Mouse (Mus musculus): ENCODE measurements around the gene Cobll1. TPM values are rescaled to one million over a fixed set of nuclear protein-coding genes. Genes with fewer than 3 reads are reported as not detected.

Gene Cobll1
- polyA plus RNA-seq, 1 experiment = 10.7 TPM

DNA sequence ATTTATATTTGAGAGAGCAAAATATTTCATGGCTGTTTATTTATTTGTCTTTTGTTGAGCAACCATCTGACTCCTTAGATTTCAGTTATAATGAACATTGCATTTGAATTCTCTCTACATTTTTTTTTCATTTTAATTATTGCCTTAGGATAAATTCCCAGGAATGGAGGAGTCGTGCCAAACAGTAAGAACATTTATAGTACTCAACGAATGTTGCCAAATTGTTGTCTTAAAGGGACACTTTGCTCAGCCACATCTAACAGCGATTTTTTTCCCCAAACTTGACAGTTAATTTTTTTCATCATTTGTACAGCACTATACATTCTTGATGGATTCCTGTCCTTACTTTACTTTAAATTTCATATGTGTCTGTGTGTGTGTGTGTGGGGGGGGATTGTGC, 167.0 kb downstream of the Cobll1 start:
- TF ChIP-seq CTCF (IDR thresholded peaks at IDR 0.05; ENCODE audit: borderline replicate concordance, insufficient read depth, low read depth, low read length) (no peak), POLR2A (IDR thresholded peaks at IDR 0.05; ENCODE audit: borderline replicate concordance, insufficient read depth, low read length) (no peak)
- H3K27me3 ChIP-seq (ENCODE audit: control insufficient read depth, insufficient read depth, low read length) = no peaks in the 10 kb centered on the region
- WGBS = 59% methylated on average over 3 of the region's 3 CpGs
- H3K27ac ChIP-seq (ENCODE audit: insufficient read depth, low read length) = no peak overlapping the region
- no peaks in the 10 kb centered on the region for H3K4me1 ChIP-seq (ENCODE audit: control insufficient read depth, insufficient read depth, low read length)
- H3K4me3 ChIP-seq (replicated peaks; ENCODE audit: insufficient read depth, low read depth, low read length) = no peak overlapping the region
- DNase-seq = no peak

DNA sequence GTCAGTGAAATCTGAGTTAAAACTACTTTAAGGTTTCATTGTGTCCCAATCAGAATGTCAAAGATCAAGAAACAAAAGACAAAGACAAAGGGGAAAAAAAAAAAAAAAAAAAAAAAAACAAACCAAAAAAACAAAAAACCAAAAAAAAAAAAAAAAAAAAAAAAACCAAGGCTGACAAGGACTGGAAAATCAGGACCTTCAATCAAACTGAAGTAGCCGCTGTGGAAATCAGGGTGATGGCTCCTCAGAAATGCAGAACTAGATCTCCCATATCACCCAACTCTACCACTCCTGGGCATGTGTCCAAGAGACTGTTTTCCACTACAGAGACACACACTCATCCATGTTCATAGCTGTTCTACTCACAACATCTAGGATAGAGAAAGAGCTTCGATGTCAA, 185.4 kb downstream of the Cobll1 start:
- WGBS = 86% methylated on average over 2 of the region's 2 CpGs
- TF ChIP-seq POLR2A (IDR thresholded peaks at IDR 0.05; ENCODE audit: borderline replicate concordance, insufficient read depth, low read length) = no peak
- TF ChIP-seq CTCF (IDR thresholded peaks at IDR 0.05; ENCODE audit: borderline replicate concordance, insufficient read depth, low read depth, low read length) = no peak
- Histone ChIP-seq H3K4me1 (ENCODE audit: control insufficient read depth, insufficient read depth, low read length) (0 out of 2 replicates have a peak, but pooled peaks cover 3% of the 10 kb centered on the region), H3K27ac (ENCODE audit: insufficient read depth, low read length) (no peak overlapping the region), H3K27me3 (ENCODE audit: control insufficient read depth, insufficient read depth, low read length) (no peaks in the 10 kb centered on the region), H3K4me3 (replicated peaks; ENCODE audit: insufficient read depth, low read depth, low read length) (no peak overlapping the region)
- DNase-seq = no peak

- Histone ChIP-seq H3K4me1 (ENCODE audit: control insufficient read depth, insufficient read depth, low read length) (0 out of 2 replicates have a peak, but pooled peaks cover 3% of the 10 kb centered on the region), H3K27me3 (ENCODE audit: control insufficient read depth, insufficient read depth, low read length) (no peaks in the 10 kb centered on the region), H3K27ac (ENCODE audit: insufficient read depth, low read length) (no peak overlapping the region), H3K4me3 (replicated peaks; ENCODE audit: insufficient read depth, low read depth, low read length) (no peak overlapping the region)
- no peak for TF ChIP-seq CTCF (IDR thresholded peaks at IDR 0.05; ENCODE audit: borderline replicate concordance, insufficient read depth, low read depth, low read length)
- no peak for TF ChIP-seq POLR2A (IDR thresholded peaks at IDR 0.05; ENCODE audit: borderline replicate concordance, insufficient read depth, low read length)
- DNase-seq = no peak
- 95% methylated on average over 6 of the region's 6 CpGs for WGBS
Observed at GRCm38 (mm10) chr2:65052191-65053012, 186.8 kb downstream of the Cobll1 start.

GRCm38 (mm10) chr2:65050776-65051175, 188.4 kb downstream of the Cobll1 start:
- Histone ChIP-seq H3K27ac (ENCODE audit: insufficient read depth, low read length) (no peak overlapping the region), H3K4me3 (replicated peaks; ENCODE audit: insufficient read depth, low read depth, low read length) (no peak overlapping the region), H3K4me1 (ENCODE audit: control insufficient read depth, insufficient read depth, low read length) (0 out of 2 replicates have a peak, but pooled peaks cover 3% of the 10 kb centered on the region), H3K27me3 (ENCODE audit: control insufficient read depth, insufficient read depth, low read length) (no peaks in the 10 kb centered on the region)
- no peak for DNase-seq
- TF ChIP-seq CTCF (IDR thresholded peaks at IDR 0.05; ENCODE audit: borderline replicate concordance, insufficient read depth, low read depth, low read length) (no peak), POLR2A (IDR thresholded peaks at IDR 0.05; ENCODE audit: borderline replicate concordance, insufficient read depth, low read length) (no peak)
- 98% methylated on average over 3 of the region's 3 CpGs for WGBS

DNA sequence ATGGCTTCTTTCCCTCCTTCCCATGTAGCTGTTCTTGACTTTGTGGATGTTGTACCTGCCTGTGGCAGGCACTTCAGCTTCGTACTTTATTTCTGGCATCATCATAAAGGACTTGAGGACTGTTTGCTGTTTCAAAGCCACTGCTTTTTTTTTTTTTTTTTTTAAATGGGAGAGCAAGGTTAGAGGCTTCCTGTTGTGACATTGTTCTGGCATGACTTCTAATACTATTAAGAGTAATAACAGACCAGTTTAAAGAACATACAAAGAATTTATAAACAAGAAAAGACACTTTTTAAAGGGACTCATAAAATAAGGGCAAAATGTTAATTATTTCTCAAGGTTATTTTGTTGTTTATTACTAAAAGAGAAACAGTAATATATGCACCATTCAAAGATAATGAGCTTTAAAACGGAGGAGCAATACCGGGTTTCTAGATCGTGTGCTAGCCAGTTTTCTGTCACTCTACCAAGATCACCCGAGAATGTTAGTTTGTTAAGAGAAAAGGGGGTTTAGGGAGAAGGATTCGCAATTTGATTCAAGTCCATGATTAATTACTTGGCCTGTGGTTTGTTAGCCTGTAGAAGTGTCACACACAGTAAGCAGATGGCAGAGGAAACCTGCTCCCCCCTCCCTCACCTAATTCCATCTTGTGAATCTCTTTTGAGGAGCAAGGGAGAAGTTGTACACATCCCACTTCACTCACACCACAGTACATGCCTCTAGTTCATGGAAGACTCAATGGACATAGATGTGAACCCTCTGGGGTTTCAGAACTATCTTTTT, 190.8 kb downstream of the Cobll1 start:
- 38% methylated on average over 6 of the region's 6 CpGs for WGBS

More for the DNA sequence above, 190.8 kb downstream of the Cobll1 start:
- DNase-seq = no peak
- Histone ChIP-seq H3K4me1 (ENCODE audit: control insufficient read depth, insufficient read depth, low read length) (0 out of 2 replicates have a peak, but pooled peaks cover 3% of the 10 kb centered on the region), H3K4me3 (replicated peaks; ENCODE audit: insufficient read depth, low read depth, low read length) (no peak overlapping the region), H3K27me3 (ENCODE audit: control insufficient read depth, insufficient read depth, low read length) (no peaks in the 10 kb centered on the region), H3K27ac (ENCODE audit: insufficient read depth, low read length) (no peak overlapping the region)
- TF ChIP-seq POLR2A (IDR thresholded peaks at IDR 0.05; ENCODE audit: borderline replicate concordance, insufficient read depth, low read length) = no peak
- no peak for TF ChIP-seq CTCF (IDR thresholded peaks at IDR 0.05; ENCODE audit: borderline replicate concordance, insufficient read depth, low read depth, low read length)

Other genes starting within 250 kb of the Cobll1 start
- gene Grb14, start 214.4 kb downstream of the Cobll1 start, polyA plus RNA-seq (2012; rRNA removed) = 26.1 and 34.6 TPM in 2 replicates
- gene Slc38a11, start 124.6 kb upstream of the Cobll1 start, polyA plus RNA-seq (2012; rRNA removed) = 2.6 and 2.8 TPM in 2 replicates